Mouse (Mus musculus) right cerebral cortex, postnatal 4 days (tissue): ENCODE data around the gene Aqp12.
"Not testable (repeated sequence)": the region's sequence is repeated elsewhere in the genome, so short reads cannot be mapped to it uniquely, and the experiment has no call there.

Experiments used
- DNase-seq: peaks from one replicate; pipeline ENCODE4 v3.0.0-alpha.2; 2022

Aqp12 gene

DNA sequence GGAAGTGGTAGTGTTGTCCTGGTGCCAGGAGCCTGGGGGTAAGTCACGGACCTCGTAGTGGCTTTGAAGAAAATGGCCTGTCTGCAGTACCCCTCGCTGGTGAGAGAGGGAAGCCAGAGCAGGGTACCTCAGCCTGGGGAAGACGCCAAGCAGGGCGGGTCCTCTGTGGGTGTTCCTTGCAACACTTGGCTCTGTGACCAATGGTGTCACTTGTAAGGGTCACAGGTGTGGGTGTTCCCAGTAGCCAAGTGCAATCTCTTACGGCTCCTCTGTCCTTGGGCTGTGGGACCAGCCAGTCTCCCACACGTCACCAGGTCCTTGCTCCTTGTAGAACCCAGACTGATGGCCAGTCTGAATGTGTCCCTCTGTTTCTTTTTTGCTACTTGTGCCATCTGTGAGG is at the start of gene Aqp12:
Gene Aqp12 (plus strand): TSS at position 274 of the 400 bp plus-strand sequence.
- no peak for DNase-seq

DNA sequence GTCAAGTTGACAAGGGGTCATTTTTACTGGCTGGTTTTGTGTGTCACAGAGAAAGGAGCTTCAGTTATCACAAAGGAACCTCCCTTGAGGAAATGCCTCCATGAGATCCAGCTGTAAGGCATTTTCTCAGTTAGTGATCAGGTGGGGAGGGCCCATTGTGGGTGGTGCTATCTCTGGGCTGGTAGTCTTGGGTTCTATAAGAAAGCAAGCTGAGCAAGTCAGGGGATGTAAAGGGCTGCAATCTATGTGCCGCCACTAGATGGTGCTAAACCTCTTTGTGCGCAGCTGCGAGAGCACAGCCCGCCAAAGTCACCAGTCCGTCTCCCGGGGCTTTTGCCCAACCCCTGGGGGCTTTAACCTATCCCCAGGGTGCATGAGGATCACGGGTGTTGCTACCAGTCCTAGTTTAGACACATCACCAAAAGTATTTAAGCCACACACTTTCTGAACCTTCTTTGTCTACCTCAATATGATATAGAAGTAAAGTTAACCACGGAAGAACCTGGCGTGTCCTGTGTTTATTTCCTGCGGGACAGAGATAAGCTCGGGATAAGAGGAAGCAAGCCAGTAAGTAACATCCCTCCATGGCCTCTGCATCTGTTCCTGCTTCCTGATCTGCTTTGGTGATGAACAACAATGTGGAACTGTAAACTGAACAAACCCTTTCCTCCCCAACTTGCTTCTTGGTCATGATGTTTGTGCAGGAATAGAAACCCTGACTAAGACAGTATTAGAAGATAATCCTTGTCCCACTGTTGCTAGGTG is 49.4 kb upstream of the Aqp12 start:
- DNase-seq, result peak; percentile 79

DNA sequence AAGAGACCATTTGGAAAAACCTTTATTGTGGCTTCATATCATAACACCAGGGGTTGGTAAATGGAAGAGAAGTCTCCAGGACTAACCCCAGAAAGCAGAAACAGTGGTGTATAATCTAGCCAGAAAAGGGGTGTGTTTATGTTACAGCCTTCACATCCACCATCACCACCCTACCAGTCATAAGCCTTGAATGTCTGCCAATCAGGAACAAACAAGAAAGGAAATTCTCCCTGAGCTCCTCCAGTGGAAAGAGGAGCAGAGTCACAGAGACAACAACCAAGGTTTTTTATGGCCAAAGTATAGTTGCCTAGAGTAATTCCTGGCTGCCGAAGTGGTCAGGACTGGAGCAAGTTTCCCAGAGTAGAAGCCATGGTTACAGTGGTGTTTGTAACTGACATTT is 47.1 kb upstream of the Aqp12 start:
- no peak for DNase-seq

DNA sequence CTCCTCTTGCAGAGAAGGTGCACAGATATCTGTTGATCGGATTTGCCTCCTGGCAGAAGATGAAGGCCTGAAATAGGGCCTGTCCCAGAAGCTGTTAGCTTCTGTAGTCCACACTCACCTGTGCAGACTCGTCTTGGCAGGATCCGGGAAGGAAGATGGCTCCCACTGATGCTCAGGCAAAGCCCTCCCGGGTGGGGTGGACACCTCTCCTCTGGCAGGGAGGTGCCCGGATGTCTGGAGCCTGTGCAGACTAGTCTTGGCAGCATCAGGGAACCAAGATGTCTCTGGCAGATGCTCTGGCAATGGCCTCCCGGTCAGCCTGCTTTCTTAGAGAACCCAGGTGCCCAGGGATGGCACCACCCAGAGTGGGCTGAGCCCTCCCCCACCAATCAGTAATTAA is 35.3 kb upstream of the Aqp12 start:
- DNase-seq, result not testable (repeated sequence)

DNA sequence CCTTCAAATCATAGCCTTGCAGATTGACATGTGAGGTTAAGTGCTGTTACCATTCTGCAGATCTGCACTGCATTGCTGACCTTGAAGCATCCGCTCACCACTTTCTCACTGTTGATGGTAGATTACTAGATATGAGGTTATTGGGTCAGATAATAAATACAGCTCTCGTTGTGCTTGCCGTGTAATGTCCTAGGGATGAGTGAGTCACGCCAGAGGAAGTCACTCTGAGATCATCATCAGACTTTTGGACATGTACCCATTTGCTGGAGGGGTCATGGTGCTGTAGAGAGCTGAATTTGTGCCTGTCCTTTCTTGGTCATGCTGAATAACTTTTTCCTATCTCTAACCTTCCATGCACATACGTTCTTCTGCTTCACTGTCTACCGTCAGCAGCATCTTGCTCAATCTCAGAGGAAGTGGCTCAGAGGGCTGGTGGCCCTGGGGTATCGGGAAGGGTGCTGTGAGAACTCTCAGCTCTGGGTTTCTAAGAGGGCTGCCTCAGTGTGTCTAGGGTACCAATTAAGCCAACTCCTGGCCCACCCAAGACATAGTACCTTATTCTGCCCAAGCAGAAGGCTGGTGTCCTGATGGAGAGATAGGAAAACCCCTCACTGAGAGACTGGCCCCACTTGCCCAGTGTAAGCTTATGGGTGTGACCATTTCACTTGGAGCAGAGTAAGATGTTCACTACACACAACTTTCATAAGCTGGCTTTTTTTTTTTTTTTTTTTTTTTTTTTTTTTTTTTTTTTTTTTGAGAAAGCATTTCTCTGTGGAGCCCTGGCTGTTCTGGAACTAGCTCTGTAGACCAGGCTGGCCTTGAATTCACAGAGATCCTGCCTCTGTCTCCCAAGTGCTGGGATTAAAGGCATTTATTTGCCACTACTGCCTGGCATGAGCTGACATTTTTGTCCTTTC is 34.0 kb upstream of the Aqp12 start:
- no peak for DNase-seq

DNA sequence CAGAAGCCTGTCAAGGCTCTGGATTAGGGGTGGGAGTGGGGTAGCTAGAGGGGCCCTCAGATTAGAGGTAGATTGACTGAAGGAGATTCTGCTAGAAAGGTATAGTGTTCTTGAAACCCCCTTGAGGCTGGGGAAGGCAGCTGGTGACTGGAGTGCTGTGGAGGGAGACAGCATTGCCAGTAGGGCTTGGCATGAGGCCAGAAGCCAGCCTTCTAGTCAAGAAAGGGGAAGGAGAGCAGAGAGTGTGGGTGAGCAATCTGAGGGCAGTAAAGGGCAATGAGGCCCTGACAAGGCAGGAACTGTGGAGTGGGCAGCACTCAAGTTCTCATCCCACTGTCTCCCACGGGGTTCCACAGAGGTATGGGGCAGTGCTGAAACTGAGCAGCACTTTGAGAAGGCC is 33.3 kb upstream of the Aqp12 start:
- peak; percentile 46 for DNase-seq

DNA sequence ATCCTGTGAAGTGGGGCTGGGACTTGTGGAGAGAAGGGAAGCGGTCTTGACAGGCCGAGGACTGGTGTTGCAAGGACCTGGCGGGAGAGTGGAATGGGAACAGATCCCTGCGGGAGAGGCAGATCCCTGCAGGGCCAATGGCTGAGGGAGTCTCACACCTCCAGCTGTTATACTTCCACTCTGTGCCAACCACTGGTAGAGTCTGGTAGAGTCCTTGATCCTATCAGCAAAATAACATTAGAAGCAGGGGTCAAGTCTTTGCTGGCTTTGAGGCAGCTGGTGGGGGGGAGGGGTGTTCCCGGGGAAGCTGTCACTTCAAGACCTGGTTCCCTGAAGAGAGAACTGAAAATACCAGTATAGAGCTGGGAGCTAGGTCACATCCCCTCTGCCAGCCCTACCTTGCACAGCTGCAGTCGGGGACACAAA is 30.0 kb upstream of the Aqp12 start:
- no peak for DNase-seq

DNA sequence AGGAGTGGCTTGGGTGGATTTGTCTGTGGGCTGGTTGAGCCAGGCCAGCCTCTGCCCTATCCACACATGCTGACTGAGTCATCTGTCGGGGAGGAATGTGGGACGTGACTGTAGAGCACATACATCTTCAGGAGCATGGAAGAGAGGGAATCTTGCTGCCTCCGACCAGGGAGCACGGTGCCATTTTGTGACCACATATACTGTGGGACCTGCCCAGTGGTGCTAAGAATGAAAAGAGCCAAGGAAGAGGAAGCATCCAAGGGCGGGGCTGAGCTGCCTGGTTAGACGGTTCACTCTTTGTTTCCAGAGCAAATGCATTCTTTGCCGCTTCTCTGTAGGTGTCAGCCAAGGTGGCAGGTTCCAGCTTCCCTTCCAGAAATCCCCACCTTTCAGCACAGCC is 27.5 kb upstream of the Aqp12 start:
- no peak for DNase-seq

DNA sequence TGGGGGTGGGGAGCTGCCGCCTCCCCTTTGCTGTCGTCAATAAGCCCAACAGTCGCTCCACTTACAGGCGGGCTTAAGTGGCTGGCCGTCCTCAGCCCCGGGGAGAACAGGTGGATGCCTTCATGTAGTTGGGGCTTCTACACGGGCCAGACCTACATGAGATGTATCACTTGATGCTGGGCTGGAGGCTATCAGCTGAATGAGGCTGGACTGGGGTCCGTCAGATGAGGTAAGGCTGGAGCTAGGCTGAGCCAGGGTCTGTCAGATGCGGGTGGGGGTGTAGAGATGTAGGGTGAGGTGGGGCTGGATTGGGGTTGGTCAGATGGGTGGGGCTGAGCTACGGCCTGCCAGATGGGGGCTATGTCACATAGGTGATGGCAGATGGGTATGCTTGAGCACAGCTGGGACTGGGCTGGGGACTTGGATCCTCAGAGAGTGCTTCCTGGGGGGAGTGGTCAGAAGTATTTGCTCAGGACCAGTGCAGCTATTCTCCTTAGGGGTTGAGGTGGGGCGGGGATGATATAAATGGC is 27.0 kb upstream of the Aqp12 start:
- DNase-seq, result no peak

DNA sequence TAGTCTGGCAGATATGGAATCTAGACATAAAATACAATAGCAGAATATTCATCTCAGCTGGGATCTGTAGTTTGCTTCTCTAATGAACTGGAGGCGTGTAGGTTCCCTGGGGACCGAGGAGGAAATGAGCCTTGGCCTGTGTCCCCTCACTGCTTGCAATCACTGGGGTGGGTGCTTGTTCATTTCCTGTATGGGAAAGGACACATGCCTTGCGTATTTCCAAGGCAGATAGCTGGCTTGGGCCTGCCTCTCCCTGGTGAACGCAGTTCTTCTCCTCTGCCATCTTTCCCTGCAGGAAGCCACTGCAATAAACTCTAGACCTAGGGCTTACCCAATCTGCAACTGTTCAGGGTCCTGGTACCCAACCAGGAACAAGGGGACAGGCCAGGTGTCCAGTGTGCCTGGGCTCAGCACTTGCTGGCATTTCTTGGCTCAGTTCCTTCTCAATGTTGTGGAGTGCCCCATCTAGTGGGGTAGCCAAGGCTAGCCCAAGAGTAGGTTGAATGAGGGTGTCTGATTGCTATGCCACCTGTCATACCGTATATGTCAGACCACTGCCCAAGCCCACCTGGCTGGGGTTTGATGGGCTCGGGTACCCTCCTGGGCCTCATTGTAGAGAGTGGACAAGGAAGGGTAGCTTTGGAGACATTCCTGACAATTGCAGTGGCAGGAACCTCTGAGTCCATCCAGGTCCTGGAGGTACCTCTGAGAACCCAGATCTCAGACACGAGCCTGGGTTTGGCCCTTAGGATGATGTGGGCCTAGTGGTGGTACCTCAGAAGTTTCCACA is 24.9 kb upstream of the Aqp12 start:
- DNase-seq, result no peak

DNA sequence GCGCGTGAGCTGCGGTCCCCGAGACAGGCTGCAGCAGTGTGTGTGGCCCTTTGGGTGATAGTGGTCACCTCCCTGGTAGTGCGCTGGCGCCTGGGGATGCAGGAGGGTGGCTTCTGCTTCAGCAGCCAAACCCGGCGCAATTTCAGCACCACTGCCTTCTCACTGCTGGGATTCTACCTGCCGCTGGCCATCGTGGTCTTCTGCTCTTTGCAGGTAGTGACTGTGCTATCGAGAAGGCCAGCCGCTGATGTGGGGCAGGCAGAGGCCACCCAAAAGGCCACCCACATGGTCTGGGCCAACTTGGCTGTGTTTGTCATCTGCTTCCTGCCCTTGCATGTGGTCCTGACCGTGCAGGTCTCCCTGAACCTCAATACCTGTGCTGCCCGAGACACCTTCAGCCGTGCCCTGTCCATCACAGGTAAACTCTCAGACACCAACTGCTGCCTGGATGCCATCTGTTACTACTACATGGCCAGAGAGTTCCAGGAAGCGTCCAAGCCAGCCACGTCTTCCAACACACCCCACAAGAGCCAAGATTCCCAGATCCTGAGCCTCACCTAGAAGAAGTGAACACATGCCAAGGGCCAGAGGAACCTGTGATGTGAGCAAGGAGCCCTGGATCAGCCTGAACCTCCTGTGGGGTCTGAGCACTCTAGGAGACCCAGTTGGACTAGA is 23.1 kb upstream of the Aqp12 start:
- DNase-seq, result no peak

DNA sequence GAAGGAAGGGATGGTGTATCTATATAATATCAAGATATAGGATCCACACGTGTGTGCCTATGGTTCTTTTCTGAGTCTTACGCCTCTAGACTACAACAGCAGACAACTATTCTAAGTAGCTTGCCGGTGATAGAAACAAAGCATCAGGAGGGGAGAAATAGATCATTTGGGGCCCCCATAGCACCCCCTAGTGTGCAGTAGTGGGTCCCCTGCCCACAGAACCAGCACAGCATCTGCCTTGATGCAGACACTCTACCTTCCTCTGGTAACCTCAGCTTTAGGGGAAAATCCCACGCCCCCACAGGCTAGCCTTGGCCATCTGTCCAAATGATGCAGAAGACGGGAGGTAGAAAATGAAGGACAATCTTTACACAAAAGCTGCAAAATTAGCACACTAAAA is 21.1 kb upstream of the Aqp12 start:
- DNase-seq, result no peak

DNA sequence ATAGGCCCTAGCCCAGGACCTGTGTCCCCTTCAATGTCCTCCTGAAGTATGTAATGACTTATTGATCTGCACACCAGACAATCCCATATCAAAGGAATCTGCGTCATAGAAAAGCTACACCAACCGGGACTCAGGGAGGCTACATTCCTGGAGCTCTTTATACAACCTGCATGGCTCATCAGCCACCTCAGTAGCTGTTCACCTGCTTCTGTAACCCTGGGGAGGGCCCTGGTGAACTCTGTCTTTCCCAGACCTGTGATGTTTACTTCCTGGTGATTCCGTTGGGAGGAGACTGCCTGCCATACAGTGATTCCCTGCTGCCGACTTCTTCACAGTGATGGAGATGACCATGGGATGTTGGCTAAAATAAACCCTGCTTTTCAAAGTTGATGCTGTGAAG is 17.2 kb upstream of the Aqp12 start:
- DNase-seq, result no peak

DNA sequence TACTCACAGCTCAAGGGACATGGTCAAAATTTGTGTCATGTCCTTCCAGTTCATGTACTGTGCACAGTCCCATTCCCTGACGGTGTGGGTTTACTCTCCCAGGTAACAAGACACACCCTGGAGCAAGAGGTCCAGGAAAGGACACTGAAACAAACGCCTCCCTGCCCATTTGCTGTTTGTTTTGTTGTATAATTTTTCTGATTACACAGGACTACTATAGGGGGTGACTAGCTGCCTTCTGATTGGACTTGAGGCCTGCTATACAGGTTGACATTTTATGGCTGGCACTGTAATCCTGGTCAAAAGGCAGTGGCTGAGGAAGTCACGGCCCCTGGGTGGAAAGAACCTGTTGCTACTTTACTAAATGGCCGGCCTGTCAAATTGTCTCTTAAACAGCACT is 16.2 kb upstream of the Aqp12 start:
- DNase-seq, result no peak

DNA sequence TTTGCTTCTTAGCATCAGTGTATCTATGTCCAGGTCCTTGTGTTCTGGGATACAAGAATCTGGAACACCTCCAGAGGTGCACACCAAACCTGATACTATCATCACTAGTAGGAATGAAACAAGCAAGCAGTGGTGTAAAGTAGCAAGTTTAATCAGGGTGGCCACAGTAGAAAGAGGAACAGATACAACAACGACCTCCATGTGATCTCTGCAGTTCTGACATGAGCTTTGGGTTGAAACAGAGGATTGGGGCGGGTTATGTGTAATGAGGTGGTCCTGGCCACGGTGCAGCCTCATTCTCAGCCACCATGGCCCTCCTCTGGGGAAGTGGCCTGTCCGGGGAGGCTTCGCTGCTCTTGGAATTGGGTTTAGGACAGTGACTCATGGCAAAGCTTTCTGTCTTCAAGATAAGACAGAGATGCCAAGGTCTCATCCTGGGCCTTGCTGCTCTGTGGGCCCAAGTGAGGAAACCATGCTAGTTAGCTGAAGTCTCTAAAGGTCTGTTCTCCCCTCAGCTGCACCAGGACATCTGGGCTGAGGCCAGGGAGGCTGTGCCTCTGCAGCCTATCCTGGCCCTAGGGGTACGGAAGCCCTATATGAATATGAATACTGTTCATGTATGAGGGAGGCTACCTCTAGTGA is 13.8 kb upstream of the Aqp12 start:
- DNase-seq, result no peak

DNA sequence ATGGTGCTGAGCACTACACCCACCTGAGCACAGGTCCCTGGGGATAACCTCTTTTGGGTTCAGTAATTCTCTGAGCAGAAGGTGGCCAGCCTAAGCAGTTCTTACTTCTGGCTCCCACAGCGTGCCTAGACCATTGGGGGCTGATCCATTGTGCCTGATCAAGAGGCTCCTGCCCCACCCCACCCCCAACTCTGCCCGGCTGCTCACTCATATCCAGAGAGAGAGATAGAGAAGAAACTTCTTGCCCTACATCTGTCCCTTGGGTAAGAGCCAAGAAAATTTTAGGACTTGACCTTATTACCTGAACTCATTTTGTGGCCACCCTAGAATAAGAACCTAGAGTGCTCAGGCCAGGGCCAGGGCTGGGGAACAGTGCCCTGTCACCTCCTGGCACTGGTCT is 13.3 kb upstream of the Aqp12 start:
- DNase-seq, result no peak

DNA sequence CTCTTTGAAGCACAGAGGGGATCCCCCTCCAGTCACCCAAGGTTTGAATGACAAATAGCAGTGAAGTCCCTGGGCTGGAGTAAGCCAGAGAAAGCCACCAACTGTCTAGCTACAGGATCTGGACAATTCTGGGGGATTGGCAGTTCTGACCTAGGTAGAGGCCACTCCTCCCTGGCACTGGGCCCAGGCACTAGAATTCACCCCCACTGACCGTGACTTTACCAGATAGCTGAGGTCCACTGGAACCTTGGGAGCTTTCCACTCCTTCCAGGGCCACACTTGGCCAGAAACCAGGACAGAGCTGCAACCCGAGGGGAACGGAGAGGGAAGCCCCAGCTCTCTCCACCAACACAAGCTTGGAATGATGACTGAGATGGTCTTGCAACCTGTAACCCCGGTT is 3.1 kb downstream of the Aqp12 start:
- DNase-seq, result no peak

DNA sequence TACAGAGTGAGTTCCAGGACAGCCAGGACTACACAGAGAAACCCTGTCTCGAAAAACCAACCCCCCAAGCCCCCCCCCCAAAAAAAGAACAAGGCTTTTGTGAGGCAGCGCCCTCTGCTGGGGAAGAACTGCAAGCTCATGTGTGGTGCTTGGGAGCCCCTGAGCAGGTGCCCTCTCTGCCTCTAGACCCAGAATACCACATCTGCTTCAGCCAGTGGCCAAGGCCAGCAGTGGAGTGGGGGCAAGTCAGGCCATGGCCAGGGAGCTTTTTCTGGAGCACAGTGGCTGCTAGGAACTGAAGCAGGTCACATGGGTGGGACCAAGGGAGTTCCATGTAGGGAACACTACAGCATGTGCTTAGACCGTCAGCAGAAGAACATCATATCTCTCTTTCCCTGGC is 4.6 kb downstream of the Aqp12 start:
- DNase-seq, result peak; percentile 51

DNA sequence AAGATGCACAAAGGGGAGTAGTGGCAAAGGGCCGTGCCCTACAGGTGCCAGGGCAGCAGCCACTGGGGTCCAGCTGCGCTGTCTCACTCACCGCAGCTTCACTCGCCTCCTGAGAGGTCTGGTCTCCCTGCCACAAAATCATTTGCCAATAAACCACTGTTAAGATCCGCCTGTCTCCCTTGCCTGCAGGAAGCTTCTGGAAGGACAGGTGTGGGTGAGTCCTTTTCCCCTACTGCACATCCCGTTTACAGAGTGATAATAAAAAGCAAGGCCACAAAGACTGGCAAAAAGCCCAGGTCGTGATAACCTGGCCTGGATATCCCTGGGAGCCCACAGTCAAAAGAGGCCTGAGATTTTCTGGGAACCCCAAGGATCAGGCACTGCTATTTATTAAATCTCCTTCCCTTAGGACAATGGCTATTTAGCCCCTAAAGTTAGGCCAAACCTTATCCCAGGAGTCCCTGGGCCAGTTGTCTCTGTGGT is 6.0 kb downstream of the Aqp12 start:
- DNase-seq, result no peak

DNA sequence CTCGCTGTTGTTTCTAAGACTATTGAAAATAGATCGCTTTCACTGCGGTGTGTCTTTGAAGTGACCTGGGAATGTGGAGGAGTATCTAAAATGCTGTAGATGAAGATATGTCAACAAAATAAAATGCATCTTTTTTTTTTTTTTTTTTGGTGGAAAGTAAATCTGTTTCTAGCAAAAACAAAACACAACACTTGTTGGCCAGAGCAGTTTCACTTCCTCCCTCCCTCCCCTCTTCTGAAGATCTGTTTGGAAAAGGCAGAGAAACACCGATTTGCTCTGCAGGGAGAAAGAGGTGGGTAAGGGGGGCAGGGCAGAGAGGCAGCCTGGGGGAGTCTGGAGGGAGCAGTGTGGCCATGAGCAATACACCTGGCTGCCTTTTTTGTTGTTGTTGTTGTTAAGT is 7.2 kb downstream of the Aqp12 start:
- DNase-seq, result no peak

DNA sequence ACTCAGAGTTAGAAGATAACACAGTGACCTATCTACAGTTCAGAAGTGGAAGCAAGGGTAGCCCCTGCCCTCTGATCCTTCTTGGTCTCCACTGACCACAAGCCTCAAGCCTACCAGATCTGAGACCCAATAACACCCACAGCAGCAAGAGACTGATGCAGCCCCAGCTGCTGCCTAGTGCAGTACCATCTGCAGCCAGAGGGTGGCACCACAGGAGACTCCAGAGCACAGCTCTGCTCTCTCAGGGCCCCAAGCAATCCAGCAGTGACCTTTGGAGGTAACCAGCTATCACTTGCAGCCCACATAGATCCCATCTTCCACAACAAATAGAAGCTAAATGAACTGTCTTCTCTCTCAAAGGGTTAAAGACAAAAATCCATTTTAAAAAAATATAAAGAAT is 8.3 kb downstream of the Aqp12 start:
- peak; percentile 85 for DNase-seq

DNA sequence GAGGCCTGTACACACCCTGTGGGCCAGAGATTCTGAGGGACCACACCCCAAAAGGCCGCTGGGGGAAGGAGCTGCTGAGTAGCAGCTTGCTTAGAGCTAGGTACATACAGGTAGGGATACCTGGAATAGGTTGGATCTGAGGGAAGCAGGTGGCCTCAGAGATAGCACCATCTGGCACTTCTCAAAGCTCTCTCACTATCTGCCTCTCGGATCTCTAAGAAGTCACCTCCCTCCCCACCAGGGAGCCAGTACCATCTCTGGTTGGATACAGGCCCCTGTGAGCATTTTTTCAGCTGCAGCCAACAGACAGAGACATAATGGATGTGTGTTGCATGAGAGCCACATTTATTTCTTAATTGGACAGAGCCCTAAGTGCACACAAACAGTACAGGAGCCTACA is 9.0 kb downstream of the Aqp12 start:
- no peak for DNase-seq
